Mouse (Mus musculus): ENCODE results near the gene Nhej1.
A peak's percentile ranks its signal among the peaks of the same experiment; 100 is the strongest.

- TF ChIP-seq POLR2A (IDR thresholded peaks at IDR 0.05; ENCODE audit: low read depth, low read length) (no peak), CTCF (IDR thresholded peaks at IDR 0.05; ENCODE audit: extremely low read depth, insufficient read depth, insufficient read length, insufficient replicate concordance) (peak; percentile 75; the same call in 1 of the 2 replicates)
Measured at GRCm38 (mm10) chr1:74948784-74949665, 176.0 kb downstream of the Nhej1 start.

Data from spleen, adult 2 months (tissue).